Mouse (Mus musculus) kidney, embryonic 15.5 days (tissue): ENCODE measurements at regions not wholly inside any gene's neighbourhood (a gene's known extent, or its start where the extent isn't known, plus 50 kb on each side); places are given as distances from the start of the nearest gene placed in this dataset.
A peak's percentile ranks its signal among the peaks of the same experiment; 100 is the strongest.

ENCODE experiments used
- ATAC-seq: fragments of 200-750 bp; cut with Nextera tagmentation; replicated peaks from 2 replicates; pipeline ENCODE4 v1.8.0; 2017; ENCODE audit warnings: moderate TSS enrichment; ENCODE audit not compliant: low FRiP score
- H3K27ac ChIP-seq: fragments of 300-500 bp; sonication (generic); 2 replicates; pipeline ENCODE4 v1.5.1; 2015; ENCODE audit warnings: mild to moderate bottlenecking, inconsistent platforms
- H3K27me3 ChIP-seq: fragments of 300-500 bp; sonication (generic); 2 replicates; pipeline ENCODE4 v1.6.1; 2015; ENCODE audit warnings: inconsistent platforms
- H3K36me3 ChIP-seq: fragments of 300-500 bp; sonication (generic); 2 replicates; pipeline ENCODE4 v1.6.1; 2015; ENCODE audit warnings: inconsistent platforms
- H3K4me1 ChIP-seq: fragments of 300-500 bp; sonication (generic); 2 replicates; pipeline ENCODE4 v1.6.1; 2015; ENCODE audit warnings: inconsistent platforms
- H3K4me2 ChIP-seq: fragments of 300-500 bp; sonication (generic); 2 replicates; pipeline ENCODE4 v1.6.1; 2015; ENCODE audit warnings: moderate library complexity, mild to moderate bottlenecking, inconsistent platforms
- H3K4me3 ChIP-seq: fragments of 300-500 bp; sonication (generic); replicated peaks from 2 replicates; pipeline ENCODE4 v1.5.1; 2015; ENCODE audit warnings: mild to moderate bottlenecking, inconsistent platforms
- H3K9ac ChIP-seq: fragments of 300-500 bp; sonication (generic); 2 replicates; pipeline ENCODE4 v1.6.1; 2015; ENCODE audit warnings: mild to moderate bottlenecking, inconsistent platforms
- H3K9me3 ChIP-seq: fragments of 300-500 bp; sonication (generic); replicated peaks from 2 replicates; pipeline ENCODE4 v1.6.1; 2016; ENCODE audit warnings: inconsistent platforms
- WGBS: fragments of 180-500 bp; shearing (Covaris S2); methylation state at CpG from one replicate; pipeline ENCODE4 v1.1.7; 2015; ENCODE audit warnings: mixed read lengths; 5-methylcytosine and 5-hydroxymethylcytosine counted together

DNA sequence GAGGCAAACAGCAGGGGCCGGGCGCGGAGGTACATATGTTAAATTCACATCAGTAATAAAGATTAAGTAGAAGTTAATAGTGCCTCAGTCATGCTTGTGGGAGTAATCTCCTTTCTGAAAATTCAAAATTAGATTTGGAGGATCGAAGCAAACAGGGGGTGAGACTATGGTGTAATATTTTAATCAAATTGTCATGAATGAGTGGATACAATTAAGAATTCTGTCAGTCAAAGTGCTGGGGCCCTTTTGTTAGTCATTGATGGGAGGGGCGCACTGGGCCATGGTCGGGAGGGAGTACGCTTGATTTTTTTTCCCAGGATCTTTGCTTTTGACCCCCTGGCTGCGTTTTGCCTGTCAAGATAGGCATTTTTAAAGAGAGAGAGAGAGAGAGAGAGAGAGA is 163.2 kb downstream of the Vrk1 start:
- H3K9me3 ChIP-seq: no peaks in the 10 kb centered on the region
- WGBS: 33% methylated on average over 8 of the region's 8 CpGs
- H3K27ac ChIP-seq: no peak overlapping the region
- H3K4me1 ChIP-seq: peaks cover 24% of the 10 kb centered on the region
- H3K4me3 ChIP-seq: no peak overlapping the region
- H3K27me3 ChIP-seq: peaks cover 42% of the 10 kb centered on the region
- H3K9ac ChIP-seq: no peak overlapping the region
- no peak for ATAC-seq
- H3K36me3 ChIP-seq: no peaks in the 10 kb centered on the region
- no peak overlapping the region for H3K4me2 ChIP-seq

DNA sequence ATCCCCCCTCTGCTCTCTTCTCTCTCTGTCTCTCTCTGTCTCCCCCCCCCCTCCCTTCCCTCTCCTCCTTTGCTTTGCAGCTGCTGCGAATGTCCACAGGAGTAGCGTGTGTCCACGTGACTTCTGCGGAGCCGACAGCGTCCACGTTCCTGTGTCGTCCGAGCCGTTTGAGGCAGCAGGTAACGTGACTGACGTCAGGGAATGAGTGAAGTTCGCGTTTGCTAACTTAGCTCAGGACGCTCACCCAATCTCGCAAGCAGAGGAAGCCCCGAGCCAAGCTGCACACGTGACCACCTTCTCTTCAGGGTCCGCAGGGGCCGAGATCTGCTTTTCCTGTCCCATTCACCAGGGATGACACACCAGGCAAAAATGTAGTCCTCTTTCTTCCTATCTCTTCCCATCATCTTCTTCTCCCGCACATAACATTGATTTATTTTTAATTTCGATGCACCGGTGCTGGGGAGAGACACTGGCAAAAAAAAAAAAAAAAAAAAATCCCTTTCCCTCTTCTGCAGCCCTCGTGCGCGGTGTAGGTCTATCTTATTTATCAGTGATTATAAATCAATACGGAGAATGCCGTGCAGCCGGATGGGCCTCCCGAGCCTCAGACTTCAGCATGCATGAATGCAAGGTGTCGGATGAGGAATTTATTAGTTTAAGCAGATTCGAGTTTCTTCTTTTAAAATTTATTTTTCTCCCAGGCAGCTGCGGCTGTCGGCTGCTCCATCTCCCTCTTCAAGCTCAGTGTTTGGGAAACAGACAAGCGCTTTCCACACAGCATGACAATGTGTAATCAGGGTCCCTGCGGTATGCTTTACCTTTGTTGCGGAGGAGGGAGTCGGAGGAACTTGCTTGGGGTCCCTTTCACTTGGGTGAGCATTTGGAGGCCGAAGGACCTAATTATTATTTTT is 164.3 kb downstream of the Vrk1 start:
- Histone ChIP-seq H3K9me3 (no peaks in the 10 kb centered on the region), H3K4me2 (peak overlapping the region; percentile 89), H3K9ac (0 out of 2 replicates have a peak overlapping the region, but pooled peaks have one; percentile 17), H3K36me3 (no peaks in the 10 kb centered on the region), H3K4me1 (peaks cover 24% of the 10 kb centered on the region), H3K27me3 (peaks cover 42% of the 10 kb centered on the region), H3K4me3 (peak overlapping the region; percentile 48), H3K27ac (no peak overlapping the region)
- peak; percentile 46; the same call in 1 of the 2 replicates for ATAC-seq
- WGBS: under 1% methylated on average over 39 of the region's 39 CpGs

DNA sequence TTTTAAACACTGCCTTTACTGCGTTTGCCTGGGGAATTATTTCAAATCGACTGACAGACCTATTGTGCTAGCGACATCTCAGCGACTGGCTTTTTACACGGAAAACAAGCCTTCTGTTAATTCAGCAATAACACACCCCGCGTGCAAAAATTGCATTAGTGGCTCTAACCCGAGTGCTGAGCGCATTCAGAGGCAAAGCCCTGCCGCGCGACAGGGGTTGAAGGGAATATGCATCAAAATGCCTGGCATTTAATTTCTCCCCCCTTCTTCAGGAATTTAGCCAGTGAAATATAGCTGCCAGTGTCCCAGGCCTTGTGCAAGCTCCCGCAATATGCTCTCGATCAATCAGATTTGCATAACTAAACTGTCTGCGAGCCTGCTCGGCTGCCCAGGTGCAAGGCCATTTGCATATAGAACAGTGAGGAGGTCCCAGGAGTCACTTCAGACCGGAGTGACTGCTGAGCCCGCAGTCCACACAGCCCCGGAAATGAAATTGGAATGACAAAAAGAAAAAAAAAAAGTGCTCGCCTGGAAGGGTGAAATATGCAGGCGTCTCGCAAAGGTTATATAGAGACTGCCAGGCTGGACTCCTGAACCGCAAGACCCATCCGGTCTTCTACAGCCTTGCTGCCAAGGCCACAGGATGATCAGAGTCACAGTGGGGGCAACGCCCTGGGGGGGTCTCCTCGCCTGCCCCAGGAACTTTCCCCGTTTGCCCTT is 165.1 kb downstream of the Vrk1 start:
- WGBS: 5% methylated on average over 27 of the region's 27 CpGs
- peak overlapping the region; percentile 89 for H3K4me2 ChIP-seq
- H3K9ac ChIP-seq: 0 out of 2 replicates have a peak overlapping the region, but pooled peaks have one; percentile 14
- H3K4me3 ChIP-seq: peak overlapping the region; percentile 48
- H3K36me3 ChIP-seq: no peaks in the 10 kb centered on the region
- no peaks in the 10 kb centered on the region for H3K9me3 ChIP-seq
- peaks cover 24% of the 10 kb centered on the region for H3K4me1 ChIP-seq
- peaks cover 42% of the 10 kb centered on the region for H3K27me3 ChIP-seq
- no peak for ATAC-seq
- H3K27ac ChIP-seq: no peak overlapping the region

DNA sequence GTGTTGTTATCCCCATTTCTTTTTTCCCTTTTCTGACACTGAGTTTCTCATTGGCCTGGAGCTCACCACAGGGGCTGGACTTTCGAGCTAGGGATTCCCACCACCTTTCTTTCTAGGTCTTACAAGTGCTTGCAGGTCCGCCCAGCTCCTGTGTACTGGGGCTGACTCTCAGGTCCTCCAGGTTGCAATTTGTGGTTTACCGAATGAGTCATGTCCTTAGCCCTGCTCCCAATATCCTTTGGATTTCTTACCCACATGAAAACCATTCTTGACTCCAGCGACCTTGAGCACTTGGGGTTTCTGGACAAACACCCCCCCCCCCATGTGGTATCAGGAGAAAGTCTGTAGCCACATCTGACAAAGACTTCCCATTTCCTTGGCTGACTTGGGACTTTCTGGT is 167.3 kb downstream of the Vrk1 start:
- no peak overlapping the region for H3K4me3 ChIP-seq
- WGBS: 68% methylated on average over 4 of the region's 4 CpGs

DNA sequence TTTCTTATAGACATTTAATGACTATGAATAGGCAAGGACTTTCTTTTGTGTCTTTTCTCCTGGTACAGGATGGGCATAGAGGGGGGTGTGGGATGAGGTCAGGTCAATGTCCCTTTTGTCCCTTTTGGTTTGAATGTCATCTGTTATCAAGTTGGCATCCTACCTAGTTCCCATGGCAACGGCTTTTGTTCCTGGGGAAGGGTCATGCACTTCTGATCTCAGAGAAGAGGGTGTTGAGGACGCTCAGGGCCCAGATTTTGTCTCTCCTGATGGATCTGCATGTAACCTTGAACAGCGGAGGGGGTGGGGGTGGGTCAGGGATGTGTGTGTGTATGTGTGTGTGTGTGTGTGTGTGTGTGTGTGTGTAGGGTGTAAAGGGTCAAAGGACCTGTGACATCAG is 167.8 kb downstream of the Vrk1 start:
- Histone ChIP-seq H3K4me1 (peaks cover 24% of the 10 kb centered on the region), H3K9ac (no peak overlapping the region), H3K9me3 (no peaks in the 10 kb centered on the region), H3K4me3 (no peak overlapping the region), H3K27ac (no peak overlapping the region), H3K27me3 (peaks cover 33% of the 10 kb centered on the region), H3K4me2 (no peak overlapping the region), H3K36me3 (no peaks in the 10 kb centered on the region)
- no peak for ATAC-seq
- WGBS: 81% methylated on average over 3 of the region's 3 CpGs

More for the DNA sequence above, 167.3 kb downstream of the Vrk1 start:
- Histone ChIP-seq H3K27ac (no peak overlapping the region), H3K4me2 (no peak overlapping the region), H3K4me1 (peaks cover 24% of the 10 kb centered on the region), H3K27me3 (peaks cover 38% of the 10 kb centered on the region), H3K9me3 (no peaks in the 10 kb centered on the region), H3K36me3 (no peaks in the 10 kb centered on the region), H3K9ac (no peak overlapping the region)
- no peak for ATAC-seq

DNA sequence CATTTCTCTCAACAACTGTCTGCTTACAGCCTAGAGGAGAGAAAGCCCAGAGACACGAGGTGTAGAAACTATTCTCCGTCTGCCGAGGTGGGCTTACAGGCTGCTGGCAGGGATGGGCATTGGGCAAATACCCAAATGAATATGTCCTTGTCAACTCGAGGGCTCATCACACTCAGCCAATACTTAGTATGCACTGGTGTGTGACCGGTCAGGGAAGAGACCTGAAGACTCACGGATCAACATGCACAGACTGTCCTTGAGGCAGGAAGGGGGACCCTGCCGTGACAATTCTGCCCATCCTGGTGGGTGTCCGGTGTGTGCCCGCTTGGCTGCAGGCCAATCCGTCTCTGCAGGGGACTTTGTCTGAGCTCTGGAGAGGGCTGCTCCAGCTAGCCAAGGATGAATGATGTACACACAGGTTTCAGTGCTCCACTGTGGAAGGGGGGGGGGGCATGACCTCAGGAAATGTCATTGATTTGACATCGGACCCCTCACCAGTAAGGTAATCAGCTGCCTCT is 168.7 kb downstream of the Vrk1 start:
- Histone ChIP-seq H3K27ac (no peak overlapping the region), H3K4me2 (no peak overlapping the region), H3K27me3 (peaks cover 24% of the 10 kb centered on the region), H3K36me3 (no peaks in the 10 kb centered on the region), H3K4me1 (peaks cover 18% of the 10 kb centered on the region), H3K4me3 (no peak overlapping the region), H3K9ac (no peak overlapping the region), H3K9me3 (no peaks in the 10 kb centered on the region)
- ATAC-seq: no peak
- WGBS: 84% methylated on average over 11 of the region's 11 CpGs

DNA sequence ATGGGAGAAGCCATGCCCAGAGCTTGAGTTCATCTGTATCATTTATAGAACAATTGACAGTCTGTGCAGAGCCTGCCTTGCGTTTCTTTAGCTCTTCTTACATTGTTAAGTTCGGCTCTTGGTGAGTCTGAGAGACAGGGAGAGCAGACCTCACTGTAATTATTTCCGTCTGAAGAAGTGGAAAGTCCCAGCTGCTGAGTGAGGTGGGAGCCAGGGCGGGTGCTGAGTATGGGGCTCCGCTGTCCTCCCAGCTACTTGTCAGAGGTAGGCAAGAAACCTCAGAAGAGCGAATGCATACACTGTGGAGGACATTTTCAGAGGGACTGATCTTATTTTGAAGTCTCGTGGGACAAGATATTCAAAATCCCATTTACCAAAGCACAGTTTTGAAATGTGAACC is 172.9 kb downstream of the Vrk1 start:
- H3K36me3 ChIP-seq: no peaks in the 10 kb centered on the region
- H3K9ac ChIP-seq: no peak overlapping the region
- 0 out of 2 replicates have a peak, but pooled peaks cover 3% of the 10 kb centered on the region for H3K27me3 ChIP-seq
- H3K4me3 ChIP-seq: no peak overlapping the region
- no peak overlapping the region for H3K27ac ChIP-seq
- no peak overlapping the region for H3K4me2 ChIP-seq
- WGBS: 82% methylated on average over 7 of the region's 7 CpGs
- ATAC-seq: no peak
- H3K9me3 ChIP-seq: no peaks in the 10 kb centered on the region
- H3K4me1 ChIP-seq: no peaks in the 10 kb centered on the region

DNA sequence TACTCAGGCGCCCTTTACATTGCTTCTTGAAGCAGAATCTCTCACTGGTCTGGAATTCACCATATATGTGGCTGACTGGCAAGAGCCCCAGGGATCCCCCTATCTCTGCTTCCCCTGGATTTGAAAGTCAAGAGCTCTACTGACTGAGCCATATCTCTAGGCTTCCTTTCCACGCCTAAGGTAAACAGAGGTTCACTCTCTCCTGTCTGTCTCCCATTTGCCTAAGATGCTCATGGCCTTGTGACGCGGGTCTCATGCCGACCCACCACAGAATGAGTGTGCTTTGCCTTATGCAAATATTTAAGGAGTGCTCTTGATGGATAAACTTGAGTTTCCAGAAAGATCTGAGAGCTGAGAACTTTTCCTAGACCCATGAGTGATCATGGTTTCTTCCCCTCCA is 173.9 kb downstream of the Vrk1 start:
- Histone ChIP-seq H3K27ac (no peak overlapping the region), H3K9ac (no peak overlapping the region), H3K9me3 (no peaks in the 10 kb centered on the region), H3K4me2 (no peak overlapping the region), H3K4me3 (no peak overlapping the region), H3K4me1 (no peaks in the 10 kb centered on the region), H3K27me3 (0 out of 2 replicates have a peak, but pooled peaks cover 3% of the 10 kb centered on the region), H3K36me3 (no peaks in the 10 kb centered on the region)
- ATAC-seq: no peak
- WGBS: 87% methylated on average over 5 of the region's 5 CpGs

DNA sequence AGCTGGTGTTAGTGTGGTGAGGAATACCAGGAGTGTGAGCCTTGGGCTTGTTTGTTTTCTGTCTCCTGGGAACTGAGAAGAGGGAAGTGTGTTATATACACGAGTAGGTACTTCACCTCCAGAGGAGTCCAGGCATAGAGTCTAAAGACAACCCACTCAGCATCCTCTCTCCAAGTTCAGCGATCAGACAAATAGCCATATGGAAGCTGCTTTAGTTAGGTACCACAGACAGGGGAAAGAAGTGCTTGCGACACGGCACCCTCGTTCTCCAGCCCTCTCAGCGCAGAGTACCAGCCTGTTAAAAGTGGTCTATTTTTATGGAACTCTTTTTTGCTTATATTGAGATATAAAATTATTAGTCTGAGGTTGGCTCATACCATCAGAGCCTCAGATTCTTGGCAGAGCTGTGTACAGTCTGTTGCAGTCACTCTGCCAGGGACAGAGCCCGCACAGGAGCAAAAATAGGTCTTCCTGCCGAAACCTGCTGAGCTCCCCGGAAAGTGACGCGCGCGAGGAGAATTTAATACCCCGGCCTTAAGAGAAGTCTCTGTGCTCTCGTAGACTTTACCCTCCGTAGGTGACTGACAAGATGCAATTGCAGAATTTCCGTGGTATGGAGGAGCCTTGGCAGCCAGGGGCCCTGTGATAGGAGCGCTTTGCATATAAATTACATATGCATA is 175.5 kb downstream of the Vrk1 start:
- 73% methylated on average over 18 of the region's 18 CpGs for WGBS
- H3K4me1 ChIP-seq: no peaks in the 10 kb centered on the region
- no peak overlapping the region for H3K9ac ChIP-seq
- H3K4me3 ChIP-seq: no peak overlapping the region
- H3K9me3 ChIP-seq: no peaks in the 10 kb centered on the region
- no peak overlapping the region for H3K27ac ChIP-seq
- no peaks in the 10 kb centered on the region for H3K36me3 ChIP-seq
- H3K27me3 ChIP-seq: 0 out of 2 replicates have a peak, but pooled peaks cover 3% of the 10 kb centered on the region
- no peak for ATAC-seq
- H3K4me2 ChIP-seq: no peak overlapping the region

DNA sequence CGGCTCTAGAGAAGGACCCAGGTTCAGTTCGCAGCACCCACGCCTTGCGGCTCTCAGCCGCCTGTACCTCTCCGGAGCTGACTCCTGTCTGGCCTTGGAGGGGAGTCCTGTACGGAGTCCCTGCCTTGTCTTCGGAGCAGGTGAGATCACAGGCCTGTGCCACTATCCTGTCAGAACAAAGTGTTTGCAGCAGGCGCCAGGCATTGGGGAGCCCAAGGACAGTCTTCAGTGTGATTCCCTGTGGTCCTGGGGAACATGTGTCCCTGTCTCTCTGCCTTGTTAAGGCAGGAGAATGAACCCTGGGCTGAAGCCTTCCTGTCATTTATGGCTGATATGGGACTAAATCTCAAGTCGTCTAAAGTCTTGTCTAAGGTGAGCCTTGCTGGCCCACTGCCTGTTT is 176.5 kb downstream of the Vrk1 start:
- Histone ChIP-seq H3K27me3 (0 out of 2 replicates have a peak, but pooled peaks cover 3% of the 10 kb centered on the region), H3K4me1 (no peaks in the 10 kb centered on the region), H3K4me2 (no peak overlapping the region), H3K36me3 (no peaks in the 10 kb centered on the region), H3K9me3 (no peaks in the 10 kb centered on the region), H3K4me3 (no peak overlapping the region), H3K27ac (no peak overlapping the region), H3K9ac (no peak overlapping the region)
- 92% methylated on average over 10 of the region's 10 CpGs for WGBS
- no peak for ATAC-seq

DNA sequence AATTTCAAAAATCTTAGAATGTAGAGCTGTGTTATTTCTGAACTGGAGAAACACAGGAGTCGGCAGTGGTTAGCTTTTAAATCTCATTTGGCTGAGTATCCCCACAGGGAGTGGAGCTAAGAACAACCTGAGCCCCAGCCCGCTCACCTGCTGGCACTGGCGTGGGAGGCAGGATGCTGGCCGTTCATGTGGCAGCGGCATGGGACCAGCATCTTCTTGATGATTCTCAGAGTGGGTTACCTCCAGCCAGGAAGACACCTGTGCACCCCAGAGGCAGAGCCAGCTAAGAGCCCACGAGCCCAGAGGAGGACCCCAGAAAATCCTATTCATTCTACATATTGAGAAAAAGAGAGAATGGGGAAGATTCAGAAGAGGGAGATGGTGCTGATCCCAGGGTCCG is 181.7 kb downstream of the Vrk1 start:
- H3K4me3 ChIP-seq: no peak overlapping the region
- 81% methylated on average over 7 of the region's 7 CpGs for WGBS
- no peak overlapping the region for H3K4me2 ChIP-seq

More for the DNA sequence above, 181.7 kb downstream of the Vrk1 start:
- Histone ChIP-seq H3K36me3 (no peaks in the 10 kb centered on the region), H3K9me3 (no peaks in the 10 kb centered on the region), H3K9ac (no peak overlapping the region), H3K27me3 (no peaks in the 10 kb centered on the region), H3K4me1 (no peaks in the 10 kb centered on the region), H3K27ac (no peak overlapping the region)
- no peak for ATAC-seq
